Mouse (Mus musculus) kidney, embryonic 16.5 days (tissue): ENCODE results near the gene Brap. TPM values are rescaled to one million over a fixed set of nuclear protein-coding genes. Genes with fewer than 3 reads are reported as not detected.

ENCODE experiments used
- ATAC-seq: fragments of 200-750 bp; cut with Nextera tagmentation; 2 replicates; pipeline ENCODE4 v1.8.0; 2017; ENCODE audit warnings: moderate TSS enrichment; ENCODE audit not compliant: low FRiP score, low TSS enrichment
- H3K27ac ChIP-seq: fragments of 300-500 bp; sonication (generic); 2 replicates; pipeline ENCODE4 v1.5.1; 2014; ENCODE audit warnings: low read length
- H3K27me3 ChIP-seq: fragments of 300-500 bp; sonication (generic); 2 replicates; pipeline ENCODE4 v1.6.1; 2014; ENCODE audit warnings: low read length, control low read depth, mixed read lengths; ENCODE audit not compliant: insufficient read depth
- H3K36me3 ChIP-seq: fragments of 300-500 bp; sonication (generic); 2 replicates; pipeline ENCODE4 v1.6.1; 2014; ENCODE audit warnings: low read length, control low read depth, mixed read lengths; ENCODE audit not compliant: insufficient read depth
- H3K4me1 ChIP-seq: fragments of 300-500 bp; sonication (generic); 2 replicates; pipeline ENCODE4 v1.6.1; 2014; ENCODE audit warnings: low read length, control low read depth, mixed read lengths; ENCODE audit not compliant: insufficient read depth
- H3K4me2 ChIP-seq: fragments of 300-500 bp; sonication (generic); replicated peaks from 2 replicates; pipeline ENCODE4 v1.6.1; 2014; ENCODE audit warnings: low read depth, low read length
- H3K4me3 ChIP-seq: fragments of 300-500 bp; sonication (generic); 2 replicates; pipeline ENCODE4 v1.5.1; 2014; ENCODE audit warnings: mild to moderate bottlenecking, low read length
- H3K9ac ChIP-seq: fragments of 300-500 bp; sonication (generic); replicated peaks from 2 replicates; pipeline ENCODE4 v1.6.1; 2014; ENCODE audit warnings: low read length
- H3K9me3 ChIP-seq: fragments of 300-500 bp; sonication (generic); 2 replicates; pipeline ENCODE4 v1.6.1; 2016; ENCODE audit warnings: low read length, control low read depth
- WGBS: fragments of 180-500 bp; shearing (Covaris S2); extraction: QIAGEN DNeasy Blood & Tissue Kit; methylation state at CpG from one replicate; pipeline ENCODE4 v1.1.7; 2014; 5-methylcytosine and 5-hydroxymethylcytosine counted together
- polyA plus RNA-seq: library from polyadenylated mRNA; unstranded; fragments of >200 nt; fragmentation: Nextera tagmentation; extraction: Ambion mirVana; gene quantifications from 2 replicates; pipeline ENCODE4 v1.2.1, GENCODE M21; 2015

Gene Brap
- polyA plus RNA-seq, 1 experiment from 2014 or later: 37.4 TPM

- H3K36me3 ChIP-seq: 0 out of 2 replicates have a peak, but pooled peaks cover 5% of the 10 kb centered on the region
- H3K4me3 ChIP-seq: no peak overlapping the region
- ATAC-seq: no peak
- no peaks in the 10 kb centered on the region for H3K27me3 ChIP-seq
- H3K9ac ChIP-seq: no peak overlapping the region
- H3K4me1 ChIP-seq: no peaks in the 10 kb centered on the region
- WGBS: 94% methylated on average over 3 of the region's 3 CpGs
- H3K27ac ChIP-seq: no peak overlapping the region
- H3K4me2 ChIP-seq: no peak overlapping the region
- H3K9me3 ChIP-seq: peaks cover 3% of the 10 kb centered on the region; the same call in 1 of the 2 replicates
Measured at GRCm38 (mm10) chr5:121736641-121737040, 76.3 kb downstream of the Brap start.

Other genes with a start within 250 kb of the Brap start
- gene Tmem116, start 208.7 kb upstream of the Brap start, polyA plus RNA-seq: 11.5 and 14.0 TPM in 2 replicates
- gene Erp29, start 208.1 kb upstream of the Brap start, polyA plus RNA-seq: 203 and 208 TPM in 2 replicates
- gene Adam1b, start 157.1 kb upstream of the Brap start, polyA plus RNA-seq: 0.22 and 0.24 TPM in 2 replicates
- 1.2 and 1.5 TPM in 2 replicates for gene Adam1a, start 115.1 kb upstream of the Brap start, polyA plus RNA-seq
- 0.42 TPM in 1 of 2 replicates, not detected in the other for gene Gm42878, start 115.1 kb upstream of the Brap start, polyA plus RNA-seq
- 50.6 and 51.2 TPM in 2 replicates for gene Mapkapk5, start 114.7 kb upstream of the Brap start, polyA plus RNA-seq
- gene Aldh2, start 66.7 kb upstream of the Brap start, polyA plus RNA-seq: 234 and 274 TPM in 2 replicates
- gene Acad12, start 41.6 kb upstream of the Brap start, polyA plus RNA-seq: 3.5 and 3.6 TPM in 2 replicates
- 4.3 and 5.7 TPM in 2 replicates for gene Acad10, start within 50 bp of the Brap start, polyA plus RNA-seq
- gene Atxn2, start 50.8 kb downstream of the Brap start, polyA plus RNA-seq: 38.9 and 56.5 TPM in 2 replicates
- gene Sh2b3, start 177.1 kb downstream of the Brap start, polyA plus RNA-seq: 17.4 and 17.8 TPM in 2 replicates
- 28.9 and 33.2 TPM in 2 replicates for gene Pheta1, start 188.4 kb downstream of the Brap start, polyA plus RNA-seq